Mouse (Mus musculus) MEL (cell line): ENCODE results near the gene Rad21l.

Source experiments
- CHD1 ChIP-seq: IDR thresholded peaks from 2 replicates; pipeline ENCODE4 v1.6.1; 2012; ENCODE audit warnings: low read depth, mild to moderate bottlenecking, inconsistent platforms, low read length, improper control_type of control experiment
- CTCF ChIP-seq, 3 experiments: IDR thresholded peaks in 2 of 3; conservative IDR thresholded peaks in 1 of 3; 2 replicates each; pipeline ENCODE4 v1.5.1; 2011 to 2012; ENCODE audit warnings: low read length in 3 of 3, low read depth in 2 of 3, mild to moderate bottlenecking in 2 of 3, improper control_type of control experiment in 1 of 3, inconsistent platforms in 1 of 3, mixed read lengths in 1 of 3, moderate library complexity in 1 of 3; ENCODE audit not compliant: control insufficient read depth in 1 of 3, insufficient read depth in 1 of 3, poor library complexity in 1 of 3, severe bottlenecking in 1 of 3
- E2F4 ChIP-seq: IDR thresholded peaks from 2 replicates; pipeline ENCODE4 v1.6.1; 2011; ENCODE audit warnings: low read depth, low read length, improper control_type of control experiment, borderline replicate concordance
- ETS1 ChIP-seq: IDR thresholded peaks from 2 replicates; pipeline ENCODE4 v1.6.1; 2012; ENCODE audit warnings: low read depth, mild to moderate bottlenecking, inconsistent platforms, low read length, improper control_type of control experiment, moderate library complexity
- GABPA ChIP-seq: IDR thresholded peaks from 2 replicates; pipeline ENCODE4 v1.6.1; 2012; ENCODE audit warnings: low read depth, mild to moderate bottlenecking, inconsistent platforms, low read length, improper control_type of control experiment, moderate library complexity
- MAX ChIP-seq: IDR thresholded peaks from 2 replicates; pipeline ENCODE4 v1.6.1; 2011; ENCODE audit warnings: low read length, improper control_type of control experiment
- MEF2A ChIP-seq: IDR thresholded peaks from 2 replicates; pipeline ENCODE4 v1.6.1; 2014; ENCODE audit warnings: low read depth, mild to moderate bottlenecking, inconsistent platforms, low read length, improper control_type of control experiment; ENCODE audit not compliant: poor library complexity, insufficient replicate concordance, severe bottlenecking; ENCODE audit errors: extremely low read depth
- POLR2AphosphoS2 ChIP-seq: IDR thresholded peaks from 2 replicates; pipeline ENCODE4 v1.6.1; 2011; ENCODE audit warnings: low read length, improper control_type of control experiment
- SIN3A ChIP-seq: IDR thresholded peaks from 2 replicates; pipeline ENCODE4 v1.6.1; 2012; ENCODE audit warnings: low read length, improper control_type of control experiment, inconsistent platforms
- TAL1 ChIP-seq: IDR thresholded peaks from 2 replicates; pipeline ENCODE4 v1.6.1; 2012; ENCODE audit warnings: mild to moderate bottlenecking, inconsistent platforms, low read length, moderate library complexity, mixed read lengths
- TCF12 ChIP-seq: IDR thresholded peaks from 2 replicates; pipeline ENCODE4 v1.6.1; 2014; ENCODE audit warnings: low read depth, mild to moderate bottlenecking, inconsistent platforms, low read length, improper control_type of control experiment, moderate library complexity
- USF1 ChIP-seq: IDR thresholded peaks from 2 replicates; pipeline ENCODE4 v1.6.1; 2014; ENCODE audit warnings: low read depth, mild to moderate bottlenecking, inconsistent platforms, low read length, improper control_type of control experiment, moderate library complexity
- ZMIZ1 ChIP-seq: IDR thresholded peaks from 2 replicates; pipeline ENCODE4 v1.6.1; 2012; ENCODE audit warnings: low read depth, mild to moderate bottlenecking, inconsistent platforms, low read length, improper control_type of control experiment, moderate library complexity

DNA sequence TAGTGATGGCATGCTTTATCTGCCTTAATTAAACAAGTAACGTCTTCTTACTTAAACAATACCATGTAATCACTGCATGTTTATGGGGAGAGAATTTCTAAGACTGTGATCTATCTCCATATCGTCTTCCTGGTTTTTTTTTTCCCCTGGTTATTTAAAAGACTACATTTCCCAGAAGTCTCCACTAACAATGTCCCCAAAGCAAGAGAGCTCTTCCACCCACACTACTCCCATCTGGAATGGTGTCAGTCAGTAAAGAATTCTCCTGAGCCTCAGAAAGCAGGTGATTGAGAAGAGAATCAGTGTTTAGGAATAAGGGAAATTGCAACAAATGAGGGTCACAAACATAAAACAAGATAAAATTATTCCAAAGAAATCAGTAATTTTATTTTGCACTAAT, 33.4 kb downstream of the Rad21l start:
- TF ChIP-seq CTCF (IDR thresholded peaks at IDR 0.05 in 2 of 3, conservative IDR thresholded peaks at IDR 0.05 in 1 of 3; ENCODE audit: control insufficient read depth in 1 of 3, insufficient read depth in 1 of 3, low read depth in 2 of 3, low read length in 3 of 3, poor library complexity in 1 of 3, severe bottlenecking in 1 of 3) = no peak
- TF ChIP-seq TCF12 = no peak
- TF ChIP-seq GABPA = no peak
- TF ChIP-seq TAL1 = no peak
- no peak for TF ChIP-seq SIN3A
- TF ChIP-seq E2F4 = no peak
- no peak for TF ChIP-seq ZMIZ1
- TF ChIP-seq USF1 = no peak
- no peak for TF ChIP-seq CHD1
- TF ChIP-seq ETS1 = no peak
- TF ChIP-seq MAX = no peak
- TF ChIP-seq MEF2A = no peak
- TF ChIP-seq POLR2AphosphoS2 = no peak
